Mouse (Mus musculus): ENCODE data around the gene Wnt5b. TPM values are rescaled to one million over a fixed set of nuclear protein-coding genes. Genes with fewer than 3 reads are reported as not detected.

Wnt5b gene
- polyA plus RNA-seq, 1 experiment from 2014 or later, result 10.9 TPM

- 9% methylated on average over 7 of the region's 7 CpGs for WGBS
- H3K4me1 ChIP-seq, result peaks cover 24% of the 10 kb centered on the region
- 0 out of 2 replicates have a peak, but pooled peaks have one; percentile 61 for ATAC-seq (ENCODE audit: low FRiP score)
- H3K9me3 ChIP-seq, result no peaks in the 10 kb centered on the region
- H3K27me3 ChIP-seq, result no peaks in the 10 kb centered on the region
- H3K36me3 ChIP-seq (replicated peaks), result no peaks in the 10 kb centered on the region
- H3K9ac ChIP-seq, result no peak overlapping the region
- H3K4me3 ChIP-seq (replicated peaks), result no peak overlapping the region
- no peak overlapping the region for H3K4me2 ChIP-seq
- peak overlapping the region; percentile 51; the same call in 1 of the 2 replicates for H3K27ac ChIP-seq
Observed at GRCm38 (mm10) chr6:119418392-119419251, 125.5 kb downstream of the Wnt5b start.

GRCm38 (mm10) chr6:119417821-119418220 lies 126.3 kb downstream of the Wnt5b start:
- Histone ChIP-seq H3K4me1 (peaks cover 24% of the 10 kb centered on the region), H3K4me3 (replicated peaks) (no peak overlapping the region), H3K27me3 (no peaks in the 10 kb centered on the region), H3K9ac (no peak overlapping the region), H3K4me2 (peak overlapping the region; percentile 39), H3K27ac (no peak overlapping the region), H3K36me3 (replicated peaks) (no peaks in the 10 kb centered on the region), H3K9me3 (no peaks in the 10 kb centered on the region)
- 0 out of 2 replicates have a peak, but pooled peaks have one; percentile 14 for ATAC-seq (ENCODE audit: low FRiP score)
- WGBS, result 56% methylated on average over 7 of the region's 7 CpGs

GRCm38 (mm10) chr6:119417354-119417753 lies 126.8 kb downstream of the Wnt5b start, which contains the start of gene Adipor2:
Gene Adipor2, minus strand, starts transcription at chr6:119417704.
- no peaks in the 10 kb centered on the region for H3K36me3 ChIP-seq (replicated peaks)
- H3K4me2 ChIP-seq, result peak within 1 kb of the TSS; percentile 39
- peak; percentile 76; the same call in 1 of the 2 replicates for ATAC-seq (ENCODE audit: low FRiP score)
- peaks cover 24% of the 10 kb centered on the region for H3K4me1 ChIP-seq
- H3K4me3 ChIP-seq (replicated peaks), result no peak within 1 kb of the TSS
- H3K27ac ChIP-seq, result no peak within 1 kb of the TSS
- no peak within 1 kb of the TSS for H3K9ac ChIP-seq
- WGBS, result 5% methylated on average over 12 of the region's 12 CpGs
- H3K27me3 ChIP-seq, result no peaks in the 10 kb centered on the region
- H3K9me3 ChIP-seq, result no peaks in the 10 kb centered on the region

GRCm38 (mm10) chr6:119416643-119417042 lies 127.5 kb downstream of the Wnt5b start:
- H3K9ac ChIP-seq, result no peak overlapping the region
- 76% methylated on average over 6 of the region's 6 CpGs for WGBS
- H3K4me2 ChIP-seq, result peak overlapping the region; percentile 39; the same call in 1 of the 2 replicates
- no peaks in the 10 kb centered on the region for H3K27me3 ChIP-seq
- no peaks in the 10 kb centered on the region for H3K36me3 ChIP-seq (replicated peaks)
- ATAC-seq (ENCODE audit: low FRiP score), result no peak
- no peaks in the 10 kb centered on the region for H3K9me3 ChIP-seq
- peaks cover 24% of the 10 kb centered on the region for H3K4me1 ChIP-seq
- H3K4me3 ChIP-seq (replicated peaks), result no peak overlapping the region
- H3K27ac ChIP-seq, result no peak overlapping the region

- no peak overlapping the region for H3K9ac ChIP-seq
- WGBS, result 90% methylated on average over 15 of the region's 15 CpGs
- ATAC-seq (ENCODE audit: low FRiP score), result no peak
Observed at GRCm38 (mm10) chr6:119414262-119415043, 129.7 kb downstream of the Wnt5b start.

GRCm38 (mm10) chr6:119412588-119412987 lies 131.6 kb downstream of the Wnt5b start:
- 94% methylated on average over 4 of the region's 4 CpGs for WGBS
- no peak for ATAC-seq (ENCODE audit: low FRiP score)
- Histone ChIP-seq H3K27ac (no peak overlapping the region), H3K9me3 (no peaks in the 10 kb centered on the region), H3K4me1 (peaks cover 6% of the 10 kb centered on the region), H3K4me2 (no peak overlapping the region), H3K36me3 (replicated peaks) (no peaks in the 10 kb centered on the region), H3K4me3 (replicated peaks) (no peak overlapping the region), H3K9ac (no peak overlapping the region), H3K27me3 (no peaks in the 10 kb centered on the region)

More at GRCm38 (mm10) chr6:119414262-119415043, 129.7 kb downstream of the Wnt5b start:
- H3K4me3 ChIP-seq (replicated peaks), result no peak overlapping the region
- no peaks in the 10 kb centered on the region for H3K36me3 ChIP-seq (replicated peaks)
- H3K4me2 ChIP-seq, result no peak overlapping the region
- peaks cover 23% of the 10 kb centered on the region for H3K4me1 ChIP-seq
- H3K27me3 ChIP-seq, result no peaks in the 10 kb centered on the region
- H3K27ac ChIP-seq, result no peak overlapping the region
- no peaks in the 10 kb centered on the region for H3K9me3 ChIP-seq

GRCm38 (mm10) chr6:119411511-119411910 lies 132.6 kb downstream of the Wnt5b start:
- H3K27ac ChIP-seq, result no peak overlapping the region
- no peak overlapping the region for H3K4me2 ChIP-seq
- H3K27me3 ChIP-seq, result no peaks in the 10 kb centered on the region
- H3K4me3 ChIP-seq (replicated peaks), result no peak overlapping the region
- no peaks in the 10 kb centered on the region; the same call in 1 of the 2 replicates for H3K4me1 ChIP-seq
- ATAC-seq (ENCODE audit: low FRiP score), result no peak
- 87% methylated on average over 3 of the region's 3 CpGs for WGBS
- H3K36me3 ChIP-seq (replicated peaks), result no peaks in the 10 kb centered on the region
- H3K9me3 ChIP-seq, result no peaks in the 10 kb centered on the region
- H3K9ac ChIP-seq, result no peak overlapping the region

- 58% methylated on average over 1 of the region's 1 CpGs for WGBS
- no peak for ATAC-seq (ENCODE audit: low FRiP score)
- H3K4me2 ChIP-seq, result no peak overlapping the region
- no peak overlapping the region for H3K9ac ChIP-seq
- H3K4me1 ChIP-seq, result no peaks in the 10 kb centered on the region; the same call in 1 of the 2 replicates
- no peaks in the 10 kb centered on the region for H3K36me3 ChIP-seq (replicated peaks)
- H3K27me3 ChIP-seq, result no peaks in the 10 kb centered on the region
- no peak overlapping the region for H3K27ac ChIP-seq
- no peaks in the 10 kb centered on the region for H3K9me3 ChIP-seq
- no peak overlapping the region for H3K4me3 ChIP-seq (replicated peaks)
Observed at GRCm38 (mm10) chr6:119409766-119410165, 134.4 kb downstream of the Wnt5b start.

GRCm38 (mm10) chr6:119408582-119408981 lies 135.6 kb downstream of the Wnt5b start:
- Histone ChIP-seq H3K4me1 (no peaks in the 10 kb centered on the region; the same call in 1 of the 2 replicates), H3K9me3 (no peaks in the 10 kb centered on the region), H3K9ac (no peak overlapping the region), H3K27ac (no peak overlapping the region), H3K4me2 (no peak overlapping the region), H3K27me3 (no peaks in the 10 kb centered on the region), H3K36me3 (replicated peaks) (no peaks in the 10 kb centered on the region), H3K4me3 (replicated peaks) (no peak overlapping the region)
- WGBS, result 76% methylated on average over 9 of the region's 9 CpGs
- ATAC-seq (ENCODE audit: low FRiP score), result no peak

GRCm38 (mm10) chr6:119407818-119408217 lies 136.3 kb downstream of the Wnt5b start:
- Histone ChIP-seq H3K4me2 (no peak overlapping the region), H3K36me3 (replicated peaks) (no peaks in the 10 kb centered on the region), H3K9me3 (no peaks in the 10 kb centered on the region), H3K9ac (no peak overlapping the region), H3K4me3 (replicated peaks) (no peak overlapping the region), H3K4me1 (no peaks in the 10 kb centered on the region; the same call in 1 of the 2 replicates), H3K27me3 (no peaks in the 10 kb centered on the region), H3K27ac (no peak overlapping the region)
- no peak for ATAC-seq (ENCODE audit: low FRiP score)
- 65% methylated on average over 6 of the region's 6 CpGs for WGBS

GRCm38 (mm10) chr6:119406528-119406927 lies 137.6 kb downstream of the Wnt5b start:
- no peak overlapping the region for H3K9ac ChIP-seq
- no peak for ATAC-seq (ENCODE audit: low FRiP score)
- WGBS, result 90% methylated on average over 8 of the region's 8 CpGs
- H3K9me3 ChIP-seq, result no peaks in the 10 kb centered on the region
- H3K27me3 ChIP-seq, result no peaks in the 10 kb centered on the region
- H3K36me3 ChIP-seq (replicated peaks), result no peaks in the 10 kb centered on the region
- no peak overlapping the region for H3K27ac ChIP-seq
- no peak overlapping the region for H3K4me3 ChIP-seq (replicated peaks)
- no peaks in the 10 kb centered on the region; the same call in 1 of the 2 replicates for H3K4me1 ChIP-seq
- no peak overlapping the region for H3K4me2 ChIP-seq

- Histone ChIP-seq H3K4me2 (no peak overlapping the region), H3K4me1 (no peaks in the 10 kb centered on the region; the same call in 1 of the 2 replicates), H3K27ac (no peak overlapping the region), H3K27me3 (no peaks in the 10 kb centered on the region), H3K4me3 (replicated peaks) (no peak overlapping the region), H3K36me3 (replicated peaks) (no peaks in the 10 kb centered on the region), H3K9me3 (no peaks in the 10 kb centered on the region), H3K9ac (no peak overlapping the region)
- no peak for ATAC-seq (ENCODE audit: low FRiP score)
- 85% methylated on average over 7 of the region's 7 CpGs for WGBS
Observed at GRCm38 (mm10) chr6:119405310-119405709, 138.8 kb downstream of the Wnt5b start.

Measured in forebrain, embryonic 12.5 days (tissue).